Mouse (Mus musculus) cortical plate, adult 2 months (tissue): ENCODE measurements around the gene Sdk1. TPM values are rescaled to one million over a fixed set of nuclear protein-coding genes. Genes with fewer than 3 reads are reported as not detected.

Source experiments
- H3K27ac ChIP-seq: fragments of 200-500 bp; 2 replicates; pipeline ENCODE4 v1.5.1; 2012; ENCODE audit warnings: low read length, control low read depth, inconsistent platforms; ENCODE audit not compliant: insufficient read depth
- H3K4me1 ChIP-seq: fragments of 200-500 bp; 2 replicates; pipeline ENCODE4 v1.6.1; 2011; ENCODE audit warnings: low read length; ENCODE audit not compliant: control insufficient read depth, insufficient read depth
- H3K4me3 ChIP-seq: fragments of 200-500 bp; 2 replicates; pipeline ENCODE4 v1.5.1; 2011; ENCODE audit warnings: mild to moderate bottlenecking, low read length, control low read depth; ENCODE audit not compliant: insufficient read depth
- CTCF ChIP-seq: fragments of 200-500 bp; IDR thresholded peaks from 2 replicates; pipeline ENCODE4 v1.5.1; 2011; ENCODE audit warnings: mild to moderate bottlenecking, control low read depth, low read length; ENCODE audit not compliant: insufficient read depth; ENCODE audit errors: extremely low read depth
- POLR2A ChIP-seq: fragments of 200-500 bp; IDR thresholded peaks from 2 replicates; pipeline ENCODE4 v1.6.1; 2011; ENCODE audit warnings: mild to moderate bottlenecking, low read length, control low read depth; ENCODE audit not compliant: insufficient read depth; ENCODE audit errors: extremely low read depth
- polyA plus RNA-seq: library from polyadenylated mRNA; depleted of rRNA; stranded (reverse); fragments of >200 nt; gene quantifications from 2 replicates; pipeline ENCODE4 v1.2.3, GENCODE M21; 2012

Gene Sdk1
- polyA plus RNA-seq, 1 experiment, result 3.3 TPM

- no peaks in the 10 kb centered on the region for H3K4me1 ChIP-seq
- H3K4me3 ChIP-seq, result no peak overlapping the region
- no peak overlapping the region for H3K27ac ChIP-seq
- no peak for TF ChIP-seq CTCF
Observed at GRCm38 (mm10) chr5:141379836-141380773, 138.8 kb downstream of the Sdk1 start.

GRCm38 (mm10) chr5:141380774-141381156, 139.5 kb downstream of the Sdk1 start:
- TF ChIP-seq CTCF (no peak), POLR2A (no peak)
- no peak overlapping the region for H3K4me3 ChIP-seq
- no peak overlapping the region for H3K27ac ChIP-seq
- no peaks in the 10 kb centered on the region for H3K4me1 ChIP-seq

- Histone ChIP-seq H3K27ac (no peak overlapping the region), H3K4me1 (no peaks in the 10 kb centered on the region), H3K4me3 (no peak overlapping the region)
- TF ChIP-seq CTCF, result no peak
- no peak for TF ChIP-seq POLR2A
Observed at GRCm38 (mm10) chr5:141381581-141381980, 140.3 kb downstream of the Sdk1 start.

- Histone ChIP-seq H3K4me3 (no peak overlapping the region), H3K4me1 (no peaks in the 10 kb centered on the region), H3K27ac (no peak overlapping the region)
- TF ChIP-seq POLR2A, result no peak
- no peak for TF ChIP-seq CTCF
Observed at GRCm38 (mm10) chr5:141382246-141382835, 141.1 kb downstream of the Sdk1 start.

GRCm38 (mm10) chr5:141388451-141388850, 147.2 kb downstream of the Sdk1 start:
- Histone ChIP-seq H3K27ac (no peak overlapping the region), H3K4me1 (no peaks in the 10 kb centered on the region), H3K4me3 (no peak overlapping the region)
- TF ChIP-seq POLR2A (no peak), CTCF (no peak)

- Histone ChIP-seq H3K4me1 (no peaks in the 10 kb centered on the region), H3K4me3 (no peak overlapping the region), H3K27ac (no peak overlapping the region)
- TF ChIP-seq CTCF (no peak), POLR2A (no peak)
Observed at GRCm38 (mm10) chr5:141390541-141390940, 149.3 kb downstream of the Sdk1 start.

- Histone ChIP-seq H3K4me1 (no peaks in the 10 kb centered on the region), H3K27ac (no peak overlapping the region), H3K4me3 (no peak overlapping the region)
- TF ChIP-seq CTCF, result no peak
- TF ChIP-seq POLR2A, result no peak
Observed at GRCm38 (mm10) chr5:141391153-141391552, 149.9 kb downstream of the Sdk1 start.

GRCm38 (mm10) chr5:141393846-141394245, 152.6 kb downstream of the Sdk1 start:
- no peaks in the 10 kb centered on the region for H3K4me1 ChIP-seq
- H3K27ac ChIP-seq, result no peak overlapping the region
- no peak overlapping the region for H3K4me3 ChIP-seq
- TF ChIP-seq POLR2A, result no peak
- TF ChIP-seq CTCF, result no peak

GRCm38 (mm10) chr5:141394586-141394985, 153.3 kb downstream of the Sdk1 start:
- H3K4me3 ChIP-seq, result no peak overlapping the region
- no peaks in the 10 kb centered on the region for H3K4me1 ChIP-seq
- TF ChIP-seq CTCF, result no peak
- no peak for TF ChIP-seq POLR2A
- H3K27ac ChIP-seq, result no peak overlapping the region

GRCm38 (mm10) chr5:141403741-141404140, 162.5 kb downstream of the Sdk1 start:
- H3K27ac ChIP-seq, result no peak overlapping the region
- no peaks in the 10 kb centered on the region for H3K4me1 ChIP-seq
- H3K4me3 ChIP-seq, result no peak overlapping the region
- no peak for TF ChIP-seq CTCF
- TF ChIP-seq POLR2A, result no peak
